Mouse (Mus musculus): Measurements from ENCODE around the gene Bsn. TPM values are rescaled to one million over a fixed set of nuclear protein-coding genes. Genes with fewer than 3 reads are reported as not detected.

The Bsn gene
- polyA plus RNA-seq, 1 experiment from 2014 or later, result 4.4 TPM

DNA sequence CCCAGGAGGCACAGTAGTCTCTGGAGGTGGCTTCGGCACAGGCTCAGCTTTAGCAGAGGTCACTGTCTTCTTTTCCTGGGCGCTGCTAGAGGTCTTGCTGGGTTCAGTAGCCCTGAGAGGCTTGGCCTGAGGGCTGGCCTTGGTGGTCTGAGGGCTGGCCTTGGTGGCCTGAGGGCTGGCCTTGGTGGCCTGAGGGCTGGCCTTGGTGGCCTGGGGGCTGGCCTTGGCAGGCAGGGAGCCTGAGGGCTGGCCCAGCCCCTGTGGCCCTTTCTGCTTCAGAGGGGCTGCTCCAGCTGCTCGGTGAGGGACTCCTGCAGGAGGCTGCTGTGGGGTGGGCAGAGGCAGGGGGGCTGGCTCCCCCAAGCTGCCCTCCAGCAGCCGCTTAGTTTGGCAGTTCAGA is 73.0 kb downstream of the Bsn start:
- no peak overlapping the region for H3K27ac ChIP-seq (ENCODE audit: low read depth, low read length)
- 56% methylated on average over 4 of the region's 4 CpGs for WGBS
- ATAC-seq (ENCODE audit: low FRiP score), result no peak

DNA sequence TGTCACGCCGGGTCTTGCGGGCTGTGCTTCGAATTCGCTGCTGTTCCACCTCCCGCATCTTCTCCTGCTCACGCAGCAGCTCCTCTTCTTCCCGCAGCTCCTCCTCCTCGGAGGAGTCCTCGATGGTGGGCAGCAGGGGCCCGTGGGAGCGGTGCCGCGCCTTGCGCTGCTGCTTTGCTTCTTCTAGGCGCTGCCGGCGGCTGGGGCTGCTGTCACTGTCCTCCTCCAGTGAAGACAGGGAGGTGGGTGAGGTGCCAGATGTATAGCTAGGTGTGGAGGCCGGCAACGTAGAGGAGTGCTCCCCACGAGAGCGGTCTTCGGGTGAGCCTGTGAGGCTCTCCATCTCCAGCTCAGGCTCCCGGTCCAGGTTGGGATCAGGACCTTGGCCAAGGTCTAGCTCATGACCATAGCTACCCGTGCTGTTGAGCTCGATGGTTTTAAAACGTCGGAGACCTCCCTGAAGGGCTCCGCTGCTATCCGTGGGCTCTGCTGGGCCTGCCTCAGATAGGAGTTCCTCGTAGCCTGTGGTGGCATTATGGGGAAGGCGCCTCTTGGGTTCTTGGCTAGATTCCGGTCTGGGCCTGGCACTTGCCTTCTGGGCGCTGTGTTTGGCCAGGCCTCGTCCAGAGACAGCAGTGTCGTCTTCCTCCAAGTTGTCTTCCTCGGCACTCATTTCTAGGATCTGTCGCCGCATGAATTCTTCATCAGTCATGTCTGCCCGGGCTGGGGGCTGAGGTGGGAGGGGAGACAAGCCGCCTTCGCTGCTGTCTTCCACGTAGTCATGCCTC is 74.7 kb downstream of the Bsn start:
- H3K4me3 ChIP-seq (ENCODE audit: low read depth, low read length), result no peak overlapping the region
- H3K4me1 ChIP-seq (replicated peaks; ENCODE audit: control insufficient read depth, insufficient read depth, low read length), result 0 out of 2 replicates have a peak, but pooled peaks cover 6% of the 10 kb centered on the region
- 67% methylated on average over 43 of the region's 43 CpGs for WGBS
- no peak overlapping the region for H3K27ac ChIP-seq (ENCODE audit: low read depth, low read length)
- no peak overlapping the region for H3K4me2 ChIP-seq (replicated peaks; ENCODE audit: low read depth, low read length)
- no peaks in the 10 kb centered on the region for H3K9me3 ChIP-seq (ENCODE audit: control insufficient read depth, low read length)
- ATAC-seq (ENCODE audit: low FRiP score) (no peak), DNase-seq (ENCODE audit: low spot score) (no peak)
- H3K27me3 ChIP-seq (ENCODE audit: control insufficient read depth, insufficient read depth, low read length), result no peaks in the 10 kb centered on the region
- no peak overlapping the region for H3K9ac ChIP-seq (ENCODE audit: low read depth, low read length)
- no peaks in the 10 kb centered on the region; the same call in 1 of the 2 replicates for H3K36me3 ChIP-seq (ENCODE audit: control insufficient read depth, insufficient read depth, low read length)

More for the DNA sequence above, 73.0 kb downstream of the Bsn start:
- DNase-seq (ENCODE audit: low spot score), result no peak
- Histone ChIP-seq H3K36me3 (ENCODE audit: control insufficient read depth, insufficient read depth, low read length) (no peaks in the 10 kb centered on the region; the same call in 1 of the 2 replicates), H3K4me3 (ENCODE audit: low read depth, low read length) (no peak overlapping the region), H3K9ac (ENCODE audit: low read depth, low read length) (no peak overlapping the region), H3K9me3 (ENCODE audit: control insufficient read depth, low read length) (no peaks in the 10 kb centered on the region), H3K4me2 (replicated peaks; ENCODE audit: low read depth, low read length) (no peak overlapping the region), H3K27me3 (ENCODE audit: control insufficient read depth, insufficient read depth, low read length) (no peaks in the 10 kb centered on the region), H3K4me1 (replicated peaks; ENCODE audit: control insufficient read depth, insufficient read depth, low read length) (no peaks in the 10 kb centered on the region)

DNA sequence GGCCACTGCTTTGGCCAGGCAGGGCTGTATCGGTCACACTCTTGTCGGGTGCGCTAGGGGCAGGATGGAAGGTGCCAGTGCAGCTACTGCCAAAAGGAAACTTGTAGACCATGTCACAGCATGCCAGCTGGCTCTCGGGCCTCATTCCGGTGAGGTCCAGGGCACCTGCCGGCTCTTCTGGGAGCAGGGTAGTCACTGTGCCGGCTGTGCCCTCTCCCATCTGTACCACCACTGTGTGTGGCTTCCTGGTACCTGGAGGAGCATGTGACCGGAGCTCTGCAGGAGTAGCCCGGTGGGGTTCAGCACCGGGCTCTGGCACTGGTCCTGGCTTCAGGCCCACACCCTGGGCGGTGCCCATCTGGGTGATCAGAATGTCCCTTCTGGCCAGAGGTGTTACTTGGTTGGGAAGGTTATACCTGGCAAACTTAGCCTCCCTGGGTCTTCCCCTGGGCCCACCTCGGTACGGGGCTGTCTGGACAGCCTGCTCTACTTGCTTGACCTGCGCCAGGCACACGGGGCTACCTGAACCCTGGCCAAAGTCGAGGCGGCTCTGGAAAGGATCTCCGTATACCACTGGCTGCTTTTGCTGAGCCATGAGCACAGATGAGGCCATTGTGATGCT is 77.4 kb downstream of the Bsn start:
- WGBS, result 94% methylated on average over 18 of the region's 18 CpGs
- no peak for DNase-seq (ENCODE audit: low spot score)
- H3K4me3 ChIP-seq (ENCODE audit: low read depth, low read length), result no peak overlapping the region
- H3K4me1 ChIP-seq (replicated peaks; ENCODE audit: control insufficient read depth, insufficient read depth, low read length), result 0 out of 2 replicates have a peak, but pooled peaks cover 6% of the 10 kb centered on the region
- H3K36me3 ChIP-seq (ENCODE audit: control insufficient read depth, insufficient read depth, low read length), result no peaks in the 10 kb centered on the region; the same call in 1 of the 2 replicates
- ATAC-seq (ENCODE audit: low FRiP score), result no peak
- no peaks in the 10 kb centered on the region for H3K27me3 ChIP-seq (ENCODE audit: control insufficient read depth, insufficient read depth, low read length)
- no peak overlapping the region for H3K9ac ChIP-seq (ENCODE audit: low read depth, low read length)
- no peak overlapping the region for H3K27ac ChIP-seq (ENCODE audit: low read depth, low read length)
- no peak overlapping the region for H3K4me2 ChIP-seq (replicated peaks; ENCODE audit: low read depth, low read length)
- H3K9me3 ChIP-seq (ENCODE audit: control insufficient read depth, low read length), result no peaks in the 10 kb centered on the region

DNA sequence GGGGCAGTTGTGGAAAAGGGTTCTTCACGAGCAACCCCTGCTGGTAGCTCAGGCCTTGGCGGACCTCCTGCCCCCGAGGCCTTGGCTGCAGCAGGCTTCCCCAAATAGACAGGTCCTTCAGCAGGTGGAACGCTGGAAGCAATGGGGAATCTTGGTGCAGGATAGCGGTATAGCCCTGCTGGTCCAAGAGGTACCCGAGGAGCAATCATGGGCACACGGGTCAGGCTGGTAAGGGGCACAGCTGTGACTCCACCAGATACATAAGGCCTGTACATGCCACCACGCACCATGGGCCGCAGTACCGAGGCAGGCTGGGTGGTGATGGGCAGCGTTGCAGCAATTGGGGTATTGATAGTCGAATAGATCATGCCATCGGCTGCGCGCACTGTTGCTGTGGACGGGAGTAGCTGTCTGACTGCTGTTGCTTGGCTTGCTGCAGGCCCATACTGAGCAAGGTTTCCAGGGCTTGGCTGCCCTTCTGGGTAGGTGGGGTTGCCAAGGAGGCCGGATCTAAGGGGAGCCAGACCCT is 78.5 kb downstream of the Bsn start:
- Histone ChIP-seq H3K4me2 (replicated peaks; ENCODE audit: low read depth, low read length) (peak overlapping the region; percentile 31), H3K27me3 (ENCODE audit: control insufficient read depth, insufficient read depth, low read length) (no peaks in the 10 kb centered on the region), H3K36me3 (ENCODE audit: control insufficient read depth, insufficient read depth, low read length) (no peaks in the 10 kb centered on the region; the same call in 1 of the 2 replicates), H3K27ac (ENCODE audit: low read depth, low read length) (no peak overlapping the region), H3K9me3 (ENCODE audit: control insufficient read depth, low read length) (no peaks in the 10 kb centered on the region), H3K4me3 (ENCODE audit: low read depth, low read length) (no peak overlapping the region), H3K4me1 (replicated peaks; ENCODE audit: control insufficient read depth, insufficient read depth, low read length) (0 out of 2 replicates have a peak, but pooled peaks cover 6% of the 10 kb centered on the region), H3K9ac (ENCODE audit: low read depth, low read length) (no peak overlapping the region)
- DNase-seq (ENCODE audit: low spot score), result no peak
- ATAC-seq (ENCODE audit: low FRiP score), result no peak
- WGBS, result 74% methylated on average over 17 of the region's 17 CpGs

DNA sequence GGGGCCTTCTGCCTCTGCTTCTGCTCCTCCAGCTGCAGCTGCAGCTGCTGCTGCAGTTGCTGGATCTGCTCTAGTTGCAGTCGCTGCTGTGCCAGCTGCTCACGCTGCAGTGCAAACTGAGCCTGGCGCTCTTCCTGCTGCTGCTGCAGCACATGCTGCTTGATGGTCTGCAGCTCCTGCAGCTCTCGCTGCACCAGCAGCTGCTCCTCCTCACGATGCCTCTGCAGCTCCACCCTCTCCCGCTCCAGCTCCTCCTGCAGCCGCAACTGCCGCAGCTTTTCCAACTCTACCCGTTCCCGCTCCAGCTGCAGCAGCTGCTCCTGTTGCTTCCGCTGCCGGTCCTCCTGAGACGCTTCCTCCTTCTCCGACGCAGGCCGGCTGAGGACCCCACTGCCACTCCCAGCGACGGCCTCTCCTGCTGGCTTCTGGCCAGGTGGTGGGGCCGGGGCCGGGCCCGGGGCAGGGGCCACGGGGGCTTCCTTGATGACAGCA is 79.0 kb downstream of the Bsn start:
- 13% methylated on average over 22 of the region's 22 CpGs for WGBS
- Histone ChIP-seq H3K27ac (ENCODE audit: low read depth, low read length) (no peak overlapping the region), H3K36me3 (ENCODE audit: control insufficient read depth, insufficient read depth, low read length) (no peaks in the 10 kb centered on the region; the same call in 1 of the 2 replicates), H3K9me3 (ENCODE audit: control insufficient read depth, low read length) (no peaks in the 10 kb centered on the region), H3K27me3 (ENCODE audit: control insufficient read depth, insufficient read depth, low read length) (no peaks in the 10 kb centered on the region), H3K4me2 (replicated peaks; ENCODE audit: low read depth, low read length) (peak overlapping the region; percentile 31), H3K4me1 (replicated peaks; ENCODE audit: control insufficient read depth, insufficient read depth, low read length) (0 out of 2 replicates have a peak, but pooled peaks cover 6% of the 10 kb centered on the region), H3K4me3 (ENCODE audit: low read depth, low read length) (no peak overlapping the region), H3K9ac (ENCODE audit: low read depth, low read length) (0 out of 2 replicates have a peak overlapping the region, but pooled peaks have one; percentile 5)
- DNase-seq (ENCODE audit: low spot score), result peak; percentile 30
- ATAC-seq (ENCODE audit: low FRiP score), result no peak

DNA sequence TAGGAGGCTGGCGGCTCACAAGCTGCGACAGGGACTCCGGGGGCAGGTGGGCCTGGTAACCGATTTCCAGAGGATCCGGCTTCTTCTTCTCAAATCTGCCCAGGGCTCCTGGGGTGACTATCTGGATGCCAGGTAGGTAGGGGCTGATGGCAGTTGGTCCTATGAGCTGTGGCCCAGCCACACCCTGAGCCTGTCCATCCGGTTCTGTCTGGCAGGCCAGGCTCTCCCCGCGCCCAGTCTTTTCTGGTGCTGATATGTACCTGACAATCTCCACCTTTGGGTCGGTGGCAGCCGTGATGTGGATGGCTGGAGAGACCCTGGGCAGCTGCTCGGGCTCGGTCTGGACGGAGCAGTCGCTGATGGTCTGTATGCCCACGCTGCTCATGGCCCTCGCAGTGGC is 80.0 kb downstream of the Bsn start:
- no peak overlapping the region for H3K4me2 ChIP-seq (replicated peaks; ENCODE audit: low read depth, low read length)
- 0 out of 2 replicates have a peak, but pooled peaks cover 6% of the 10 kb centered on the region for H3K4me1 ChIP-seq (replicated peaks; ENCODE audit: control insufficient read depth, insufficient read depth, low read length)
- no peak for DNase-seq (ENCODE audit: low spot score)
- no peak overlapping the region for H3K4me3 ChIP-seq (ENCODE audit: low read depth, low read length)
- no peaks in the 10 kb centered on the region for H3K9me3 ChIP-seq (ENCODE audit: control insufficient read depth, low read length)
- no peaks in the 10 kb centered on the region for H3K27me3 ChIP-seq (ENCODE audit: control insufficient read depth, insufficient read depth, low read length)
- WGBS, result 86% methylated on average over 15 of the region's 16 CpGs
- ATAC-seq (ENCODE audit: low FRiP score), result no peak
- no peaks in the 10 kb centered on the region; the same call in 1 of the 2 replicates for H3K36me3 ChIP-seq (ENCODE audit: control insufficient read depth, insufficient read depth, low read length)
- H3K27ac ChIP-seq (ENCODE audit: low read depth, low read length), result no peak overlapping the region
- no peak overlapping the region for H3K9ac ChIP-seq (ENCODE audit: low read depth, low read length)

DNA sequence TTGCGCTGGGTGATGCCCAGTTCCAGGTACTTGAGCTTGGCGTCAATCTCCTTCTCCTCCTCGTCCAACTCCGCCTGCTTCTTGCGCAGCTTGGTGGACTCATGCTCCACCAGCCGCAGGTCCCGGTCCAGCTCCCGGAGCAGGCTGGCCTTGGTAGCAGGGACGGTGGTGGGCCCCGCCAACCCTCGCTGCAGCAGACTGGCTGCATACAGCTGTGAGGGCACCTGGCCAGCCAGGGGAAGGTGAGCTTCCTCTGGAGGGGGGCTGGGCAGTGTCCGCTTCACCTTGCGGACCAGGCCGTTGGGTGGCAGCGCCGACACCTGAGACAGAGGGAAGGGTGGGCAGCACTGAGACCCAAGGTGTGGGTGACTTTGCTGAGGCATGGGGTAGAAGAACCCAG is 82.3 kb downstream of the Bsn start:
- H3K9me3 ChIP-seq (ENCODE audit: control insufficient read depth, low read length), result no peaks in the 10 kb centered on the region
- H3K27me3 ChIP-seq (ENCODE audit: control insufficient read depth, insufficient read depth, low read length), result no peaks in the 10 kb centered on the region
- 93% methylated on average over 16 of the region's 16 CpGs for WGBS
- no peak overlapping the region for H3K27ac ChIP-seq (ENCODE audit: low read depth, low read length)
- peaks cover 12% of the 10 kb centered on the region; the same call in 1 of the 2 replicates for H3K4me1 ChIP-seq (replicated peaks; ENCODE audit: control insufficient read depth, insufficient read depth, low read length)
- no peak for ATAC-seq (ENCODE audit: low FRiP score)
- no peak overlapping the region for H3K4me2 ChIP-seq (replicated peaks; ENCODE audit: low read depth, low read length)
- no peaks in the 10 kb centered on the region for H3K36me3 ChIP-seq (ENCODE audit: control insufficient read depth, insufficient read depth, low read length)
- no peak overlapping the region for H3K4me3 ChIP-seq (ENCODE audit: low read depth, low read length)
- no peak overlapping the region for H3K9ac ChIP-seq (ENCODE audit: low read depth, low read length)
- no peak for DNase-seq (ENCODE audit: low spot score)

DNA sequence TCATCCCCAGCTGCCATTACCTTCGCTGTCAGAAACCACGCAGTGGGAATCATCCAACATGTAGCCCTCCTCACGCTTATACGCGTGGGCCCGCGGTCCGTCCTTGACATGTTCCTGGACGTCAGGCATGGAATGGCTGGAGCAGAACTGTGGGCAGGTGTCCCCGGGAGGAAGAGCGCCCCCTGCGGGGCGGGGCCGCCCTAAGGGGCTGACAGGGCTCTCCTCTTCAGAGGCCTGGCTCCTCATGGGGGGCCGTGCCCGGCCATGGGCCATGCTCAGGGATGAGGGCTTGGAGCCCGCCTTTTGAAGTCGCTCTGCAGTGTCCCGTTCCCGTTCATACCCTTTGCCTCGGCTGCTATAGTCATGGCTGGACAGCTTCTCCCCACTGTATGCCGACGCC is 84.1 kb downstream of the Bsn start:
- Histone ChIP-seq H3K4me3 (ENCODE audit: low read depth, low read length) (no peak overlapping the region), H3K9ac (ENCODE audit: low read depth, low read length) (no peak overlapping the region), H3K27me3 (ENCODE audit: control insufficient read depth, insufficient read depth, low read length) (no peaks in the 10 kb centered on the region), H3K9me3 (ENCODE audit: control insufficient read depth, low read length) (no peaks in the 10 kb centered on the region), H3K4me1 (replicated peaks; ENCODE audit: control insufficient read depth, insufficient read depth, low read length) (peaks cover 8% of the 10 kb centered on the region; the same call in 1 of the 2 replicates), H3K36me3 (ENCODE audit: control insufficient read depth, insufficient read depth, low read length) (no peaks in the 10 kb centered on the region), H3K27ac (ENCODE audit: low read depth, low read length) (no peak overlapping the region), H3K4me2 (replicated peaks; ENCODE audit: low read depth, low read length) (no peak overlapping the region)
- 88% methylated on average over 23 of the region's 23 CpGs for WGBS
- no peak for DNase-seq (ENCODE audit: low spot score)
- ATAC-seq (ENCODE audit: low FRiP score), result no peak
